Mouse (Mus musculus) C2C12 (cell line): ENCODE measurements around the gene Mlana.

ENCODE experiments used
- CEBPB ChIP-seq: IDR thresholded peaks from one replicate; pipeline ENCODE4 v1.6.1; 2011; ENCODE audit warnings: low read depth, mild to moderate bottlenecking, control low read depth, moderate library complexity
- CTCF ChIP-seq: IDR thresholded peaks from one replicate; pipeline ENCODE4 v1.5.1; 2011; ENCODE audit not compliant: control insufficient read depth, insufficient read depth, insufficient read length
- MAX ChIP-seq: IDR thresholded peaks from one replicate; pipeline ENCODE4 v1.6.1; 2011; ENCODE audit warnings: mild to moderate bottlenecking, control low read depth
- MYOD1 ChIP-seq: IDR thresholded peaks from one replicate; pipeline ENCODE4 v1.6.1; 2011; ENCODE audit warnings: low read depth; ENCODE audit not compliant: control insufficient read depth, insufficient read length
- MYOG ChIP-seq: IDR thresholded peaks from one replicate; pipeline ENCODE4 v1.6.1; 2011; ENCODE audit not compliant: control insufficient read depth, insufficient read length; ENCODE audit errors: extremely low read depth
- USF1 ChIP-seq: IDR thresholded peaks from one replicate; pipeline ENCODE4 v1.6.1; 2011; ENCODE audit warnings: low read depth, mild to moderate bottlenecking, control low read depth, moderate library complexity

- TF ChIP-seq CTCF: no peak
- no peak for TF ChIP-seq USF1
- TF ChIP-seq MAX: no peak
- no peak for TF ChIP-seq CEBPB
- TF ChIP-seq MYOG: no peak
- TF ChIP-seq MYOD1: no peak
Observed at GRCm38 (mm10) chr19:29657558-29657957, 40.1 kb upstream of the Mlana start.
